Mouse (Mus musculus): ENCODE data around the gene Jak2. TPM values are rescaled to one million over a fixed set of nuclear protein-coding genes. Genes with fewer than 3 reads are reported as not detected.

Gene Jak2
- polyA plus RNA-seq, 1 experiment from 2014 or later = 11.4 TPM

- 68% methylated on average over 3 of the region's 3 CpGs for WGBS (ENCODE audit: insufficient replicate concordance)
- Histone ChIP-seq H3K27me3 (no peaks in the 10 kb centered on the region), H3K36me3 (replicated peaks) (peaks cover 45% of the 10 kb centered on the region), H3K27ac (replicated peaks) (no peak overlapping the region), H3K9ac (no peak overlapping the region), H3K9me3 (replicated peaks) (no peaks in the 10 kb centered on the region), H3K4me3 (replicated peaks) (no peak overlapping the region), H3K4me2 (no peak overlapping the region), H3K4me1 (replicated peaks) (peaks cover 23% of the 10 kb centered on the region)
- no peak for ATAC-seq (ENCODE audit: insufficient read depth)
These were observed 20.6 kb downstream of the Jak2 start for GRCm38 (mm10) chr19:29272011-29272809.

GRCm38 (mm10) chr19:29276414-29276813 is 24.8 kb downstream of the Jak2 start:
- H3K9ac ChIP-seq = no peak overlapping the region
- peaks cover 70% of the 10 kb centered on the region for H3K36me3 ChIP-seq (replicated peaks)
- WGBS (ENCODE audit: insufficient replicate concordance) = 93% methylated on average over 4 of the region's 4 CpGs
- H3K4me2 ChIP-seq = no peak overlapping the region
- no peak for ATAC-seq (ENCODE audit: insufficient read depth)
- H3K9me3 ChIP-seq (replicated peaks) = no peaks in the 10 kb centered on the region
- no peaks in the 10 kb centered on the region for H3K27me3 ChIP-seq
- peaks cover 4% of the 10 kb centered on the region for H3K4me1 ChIP-seq (replicated peaks)
- no peak overlapping the region for H3K4me3 ChIP-seq (replicated peaks)
- no peak overlapping the region for H3K27ac ChIP-seq (replicated peaks)

DNA sequence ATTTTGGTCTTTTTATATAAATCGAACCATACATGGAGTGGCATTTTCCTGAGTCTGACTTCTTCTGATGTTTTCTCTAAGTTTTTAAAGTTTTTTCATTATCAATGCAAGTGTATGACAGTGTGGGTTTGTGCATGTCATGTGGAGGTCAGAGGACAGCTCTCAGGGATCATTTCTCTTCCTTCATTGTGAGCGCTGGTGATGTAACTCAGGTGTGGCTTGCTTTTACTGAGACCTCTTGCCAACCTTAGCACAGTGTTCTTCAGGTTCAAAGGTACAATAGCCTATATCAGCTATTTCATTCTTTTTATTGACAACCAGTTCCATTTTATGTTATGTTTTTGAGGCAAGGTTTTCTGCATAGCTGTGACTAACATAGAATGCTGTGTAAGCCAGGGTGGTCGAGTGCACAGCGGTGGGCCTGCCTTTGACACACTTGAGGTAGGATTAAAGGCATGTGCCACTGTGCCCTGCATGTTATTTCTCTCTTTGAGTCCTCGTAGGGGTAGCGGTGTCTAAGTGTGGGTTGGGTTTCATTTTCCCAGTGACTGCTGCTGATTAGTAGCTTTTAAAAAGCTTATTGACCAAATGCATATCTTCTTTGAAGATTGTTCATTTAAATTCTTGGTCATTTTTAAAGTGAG is 27.4 kb downstream of the Jak2 start:
- Histone ChIP-seq H3K36me3 (replicated peaks) (peaks cover 77% of the 10 kb centered on the region), H3K4me3 (replicated peaks) (no peak overlapping the region), H3K9ac (no peak overlapping the region), H3K27me3 (no peaks in the 10 kb centered on the region), H3K4me1 (replicated peaks) (no peaks in the 10 kb centered on the region), H3K9me3 (replicated peaks) (no peaks in the 10 kb centered on the region), H3K27ac (replicated peaks) (no peak overlapping the region), H3K4me2 (no peak overlapping the region)
- 87% methylated on average over 6 of the region's 6 CpGs for WGBS (ENCODE audit: insufficient replicate concordance)
- no peak for ATAC-seq (ENCODE audit: insufficient read depth)

DNA sequence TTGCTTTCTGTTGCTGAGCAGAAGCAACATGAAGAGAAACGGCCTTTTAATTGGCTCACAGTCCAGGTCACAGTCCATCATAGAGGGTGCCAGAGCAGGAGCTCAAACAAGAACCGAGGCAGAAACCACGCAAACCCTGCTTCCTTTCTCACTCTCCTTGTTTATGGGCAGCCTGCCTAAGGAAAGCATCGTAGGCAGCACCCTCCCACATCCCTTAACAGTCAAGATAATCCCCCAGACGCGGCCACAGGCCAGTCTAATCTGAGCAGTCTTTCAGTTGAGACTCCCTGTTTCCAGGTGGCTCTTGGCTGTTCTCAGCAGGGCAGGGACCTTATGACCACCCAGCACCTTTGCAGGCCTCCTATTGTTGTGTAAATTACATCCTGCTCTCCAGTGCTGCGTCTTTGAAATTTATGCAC is 33.8 kb downstream of the Jak2 start:
- Histone ChIP-seq H3K4me2 (no peak overlapping the region), H3K27me3 (no peaks in the 10 kb centered on the region), H3K36me3 (replicated peaks) (peaks cover 68% of the 10 kb centered on the region), H3K4me3 (replicated peaks) (no peak overlapping the region), H3K4me1 (replicated peaks) (no peaks in the 10 kb centered on the region), H3K27ac (replicated peaks) (no peak overlapping the region), H3K9ac (no peak overlapping the region), H3K9me3 (replicated peaks) (no peaks in the 10 kb centered on the region)
- ATAC-seq (ENCODE audit: insufficient read depth) = no peak
- 55% methylated on average over 7 of the region's 7 CpGs for WGBS (ENCODE audit: insufficient replicate concordance)

- Histone ChIP-seq H3K4me3 (replicated peaks) (no peak overlapping the region), H3K27ac (replicated peaks) (no peak overlapping the region), H3K27me3 (no peaks in the 10 kb centered on the region), H3K9me3 (replicated peaks) (no peaks in the 10 kb centered on the region), H3K4me1 (replicated peaks) (no peaks in the 10 kb centered on the region), H3K9ac (no peak overlapping the region), H3K36me3 (replicated peaks) (peaks cover 75% of the 10 kb centered on the region), H3K4me2 (no peak overlapping the region)
- ATAC-seq (ENCODE audit: insufficient read depth) = no peak
- 82% methylated on average over 8 of the region's 8 CpGs for WGBS (ENCODE audit: insufficient replicate concordance)
These were observed 36.2 kb downstream of the Jak2 start for GRCm38 (mm10) chr19:29287863-29288262.

DNA sequence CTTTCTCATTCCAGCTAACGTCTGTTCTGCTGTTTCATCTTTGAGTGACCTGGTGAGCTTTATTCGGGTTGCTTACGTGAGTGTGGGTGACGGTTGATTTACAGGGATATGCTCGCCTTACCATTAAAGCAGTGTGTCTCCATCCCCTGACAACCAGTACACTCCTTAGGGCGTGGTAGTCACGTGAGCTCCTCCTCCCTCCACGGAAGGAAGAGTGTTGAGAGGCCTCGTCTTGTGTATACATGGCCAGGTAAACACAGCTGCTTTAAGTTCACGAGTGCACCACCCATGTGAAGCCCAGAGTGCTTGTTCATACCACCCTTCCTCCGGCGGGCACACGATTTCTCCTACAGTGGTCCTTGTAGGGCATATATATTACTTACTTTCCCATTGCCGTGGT is 39.9 kb downstream of the Jak2 start:
- H3K4me1 ChIP-seq (replicated peaks) = no peaks in the 10 kb centered on the region
- H3K4me3 ChIP-seq (replicated peaks) = no peak overlapping the region

DNA sequence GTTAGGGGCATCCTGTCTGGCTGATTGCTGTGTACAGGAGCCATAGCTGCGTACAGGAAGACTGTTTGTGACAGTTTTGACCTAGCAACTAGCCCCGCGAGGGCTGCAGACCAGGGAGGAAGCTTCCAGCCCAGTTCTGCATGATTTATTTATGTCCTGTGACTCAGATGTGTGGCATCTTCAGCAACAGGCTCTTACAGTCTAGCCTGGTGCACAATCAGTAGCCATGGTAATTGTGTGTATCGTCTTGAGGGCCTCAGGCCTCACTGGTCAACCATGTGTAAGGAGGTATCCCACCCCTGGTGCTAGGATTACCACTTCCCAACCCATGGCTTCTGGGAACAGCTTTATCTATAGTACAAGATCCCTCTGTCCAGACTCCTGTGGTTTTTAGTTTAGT is 40.9 kb downstream of the Jak2 start:
- 76% methylated on average over 4 of the region's 4 CpGs for WGBS (ENCODE audit: insufficient replicate concordance)
- Histone ChIP-seq H3K4me1 (replicated peaks) (no peaks in the 10 kb centered on the region), H3K4me2 (no peak overlapping the region), H3K27me3 (no peaks in the 10 kb centered on the region), H3K9me3 (replicated peaks) (no peaks in the 10 kb centered on the region), H3K27ac (replicated peaks) (no peak overlapping the region), H3K9ac (no peak overlapping the region), H3K4me3 (replicated peaks) (no peak overlapping the region), H3K36me3 (replicated peaks) (peaks cover 80% of the 10 kb centered on the region)
- no peak for ATAC-seq (ENCODE audit: insufficient read depth)

More for the DNA sequence above, 39.9 kb downstream of the Jak2 start:
- H3K36me3 ChIP-seq (replicated peaks) = peaks cover 79% of the 10 kb centered on the region
- WGBS (ENCODE audit: insufficient replicate concordance) = 82% methylated on average over 14 of the region's 14 CpGs
- H3K9ac ChIP-seq = no peak overlapping the region
- ATAC-seq (ENCODE audit: insufficient read depth) = no peak
- no peak overlapping the region for H3K27ac ChIP-seq (replicated peaks)
- H3K27me3 ChIP-seq = no peaks in the 10 kb centered on the region
- H3K4me2 ChIP-seq = no peak overlapping the region
- H3K9me3 ChIP-seq (replicated peaks) = no peaks in the 10 kb centered on the region

DNA sequence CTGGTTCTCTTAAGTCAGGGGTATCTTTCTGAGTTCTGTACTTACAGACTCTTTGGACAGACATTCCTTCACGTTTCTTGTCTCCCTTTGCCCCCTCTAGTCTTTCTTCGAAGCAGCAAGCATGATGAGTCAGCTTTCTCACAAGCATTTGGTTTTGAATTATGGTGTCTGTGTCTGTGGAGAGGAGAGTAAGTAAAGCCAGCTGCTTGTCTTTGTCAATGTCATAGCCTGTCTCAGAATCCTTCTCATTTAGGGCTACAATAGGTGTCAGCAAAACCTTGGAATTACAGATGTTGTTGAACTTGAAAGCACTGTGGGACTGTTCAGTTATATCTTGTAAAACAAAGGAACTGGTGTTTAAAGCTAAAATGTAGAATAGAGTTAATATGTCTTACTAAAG is 43.1 kb downstream of the Jak2 start:
- H3K9me3 ChIP-seq (replicated peaks) = no peaks in the 10 kb centered on the region
- H3K27me3 ChIP-seq = no peaks in the 10 kb centered on the region
- H3K27ac ChIP-seq (replicated peaks) = no peak overlapping the region
- H3K36me3 ChIP-seq (replicated peaks) = peaks cover 84% of the 10 kb centered on the region
- H3K9ac ChIP-seq = no peak overlapping the region
- no peaks in the 10 kb centered on the region for H3K4me1 ChIP-seq (replicated peaks)
- 71% methylated on average over 2 of the region's 2 CpGs for WGBS (ENCODE audit: insufficient replicate concordance)
- ATAC-seq (ENCODE audit: insufficient read depth) = no peak
- H3K4me2 ChIP-seq = no peak overlapping the region
- H3K4me3 ChIP-seq (replicated peaks) = no peak overlapping the region

DNA sequence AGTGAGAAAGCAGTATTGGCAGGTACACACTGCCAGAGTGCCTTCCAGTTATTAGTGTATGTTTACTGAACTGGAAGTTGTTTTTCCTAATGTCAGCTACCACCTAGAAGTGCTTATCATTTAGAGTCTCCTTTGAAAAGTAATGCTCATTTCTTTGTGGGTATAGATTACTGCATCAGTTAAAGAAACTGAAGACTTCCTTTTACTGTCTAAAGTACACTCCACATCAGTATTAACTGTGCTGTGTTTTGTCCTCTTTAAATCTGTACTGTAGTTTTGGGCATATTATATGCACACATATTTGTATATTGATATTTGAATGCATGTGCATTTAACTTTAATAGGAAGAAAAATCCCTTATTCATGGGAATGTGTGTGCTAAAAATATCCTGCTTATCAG is 44.5 kb downstream of the Jak2 start:
- Histone ChIP-seq H3K27me3 (no peaks in the 10 kb centered on the region), H3K9ac (no peak overlapping the region), H3K9me3 (replicated peaks) (no peaks in the 10 kb centered on the region), H3K4me1 (replicated peaks) (no peaks in the 10 kb centered on the region), H3K4me3 (replicated peaks) (no peak overlapping the region), H3K36me3 (replicated peaks) (peaks cover 87% of the 10 kb centered on the region), H3K27ac (replicated peaks) (no peak overlapping the region), H3K4me2 (no peak overlapping the region)
- no peak for ATAC-seq (ENCODE audit: insufficient read depth)

DNA sequence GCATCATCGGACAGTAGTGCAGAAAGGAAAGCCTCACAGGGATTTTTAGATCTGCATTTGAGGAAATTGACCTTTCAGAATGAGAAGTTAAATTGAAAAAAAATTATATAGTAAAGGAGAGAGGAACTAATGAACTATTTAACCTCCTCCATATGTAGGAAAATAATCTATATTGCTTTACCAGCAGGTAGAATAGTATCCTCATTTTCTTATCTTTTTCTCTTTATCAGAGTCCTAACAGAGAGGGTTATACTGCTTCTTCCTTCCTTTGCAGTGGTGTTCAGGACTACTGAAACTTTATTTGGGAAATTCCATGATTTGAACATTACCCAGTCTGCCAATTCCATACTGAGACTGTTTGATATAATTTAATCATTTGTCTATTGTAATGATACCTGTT is 45.7 kb downstream of the Jak2 start:
- Histone ChIP-seq H3K27ac (replicated peaks) (no peak overlapping the region), H3K9me3 (replicated peaks) (no peaks in the 10 kb centered on the region), H3K27me3 (no peaks in the 10 kb centered on the region), H3K9ac (no peak overlapping the region), H3K4me2 (no peak overlapping the region), H3K36me3 (replicated peaks) (peaks cover 82% of the 10 kb centered on the region), H3K4me1 (replicated peaks) (no peaks in the 10 kb centered on the region), H3K4me3 (replicated peaks) (no peak overlapping the region)
- no peak for ATAC-seq (ENCODE audit: insufficient read depth)
- WGBS (ENCODE audit: insufficient replicate concordance) = 90% methylated on average over 1 of the region's 1 CpGs

GRCm38 (mm10) chr19:29300919-29301318 is 49.3 kb downstream of the Jak2 start:
- H3K27ac ChIP-seq (replicated peaks) = no peak overlapping the region
- no peaks in the 10 kb centered on the region for H3K27me3 ChIP-seq
- H3K36me3 ChIP-seq (replicated peaks) = peaks cover 82% of the 10 kb centered on the region
- H3K9ac ChIP-seq = no peak overlapping the region
- ATAC-seq (ENCODE audit: insufficient read depth) = no peak
- no peaks in the 10 kb centered on the region for H3K9me3 ChIP-seq (replicated peaks)
- H3K4me2 ChIP-seq = no peak overlapping the region
- H3K4me3 ChIP-seq (replicated peaks) = no peak overlapping the region
- WGBS (ENCODE audit: insufficient replicate concordance) = 91% methylated on average over 13 of the region's 13 CpGs
- no peaks in the 10 kb centered on the region for H3K4me1 ChIP-seq (replicated peaks)

Data from liver, embryonic 15.5 days (tissue).